Mouse (Mus musculus) intestine, postnatal 0 days (tissue): ENCODE measurements at regions not wholly inside any gene's neighbourhood (a gene's known extent, or its start where the extent isn't known, plus 50 kb on each side); places are given as distances from the start of the nearest gene placed in this dataset.
A peak's percentile ranks its signal among the peaks of the same experiment; 100 is the strongest.

ENCODE experiments used
- ATAC-seq: fragments of 200-750 bp; cut with Nextera tagmentation; 2 replicates; pipeline ENCODE4 v1.8.0; 2017; ENCODE audit warnings: mild to moderate bottlenecking, moderate TSS enrichment, moderate library complexity
- H3K27ac ChIP-seq: fragments of 300-500 bp; sonication (generic); 2 replicates; pipeline ENCODE4 v1.5.1; 2014; ENCODE audit warnings: mild to moderate bottlenecking, low read depth, low read length, moderate library complexity
- H3K27me3 ChIP-seq: fragments of 300-500 bp; sonication (generic); replicated peaks from 2 replicates; pipeline ENCODE4 v1.6.1; 2014; ENCODE audit warnings: low read length, mixed read lengths; ENCODE audit not compliant: control insufficient read depth, insufficient read depth
- H3K36me3 ChIP-seq: fragments of 300-500 bp; sonication (generic); 2 replicates; pipeline ENCODE4 v1.6.1; 2014; ENCODE audit warnings: mild to moderate bottlenecking, moderate library complexity; ENCODE audit not compliant: control insufficient read depth, insufficient read depth
- H3K4me1 ChIP-seq: fragments of 300-500 bp; sonication (generic); replicated peaks from 2 replicates; pipeline ENCODE4 v1.6.1; 2014; ENCODE audit warnings: antibody characterized with exemption, low read length, mixed read lengths; ENCODE audit not compliant: control insufficient read depth, insufficient read depth
- H3K4me2 ChIP-seq: fragments of 300-500 bp; sonication (generic); replicated peaks from 2 replicates; pipeline ENCODE4 v1.6.1; 2014; ENCODE audit warnings: low read depth, mild to moderate bottlenecking, moderate library complexity
- H3K4me3 ChIP-seq: fragments of 300-500 bp; sonication (generic); 2 replicates; pipeline ENCODE4 v1.5.1; 2014; ENCODE audit warnings: low read depth, low read length
- H3K9ac ChIP-seq: fragments of 300-500 bp; sonication (generic); 2 replicates; pipeline ENCODE4 v1.6.1; 2014; ENCODE audit warnings: mild to moderate bottlenecking, low read depth, low read length
- H3K9me3 ChIP-seq: fragments of 300-500 bp; sonication (generic); 2 replicates; pipeline ENCODE4 v1.6.1; 2016; ENCODE audit warnings: mixed run types; ENCODE audit not compliant: control insufficient read depth
- CTCF ChIP-seq: sonication (generic); IDR thresholded peaks from 2 replicates; pipeline ENCODE4 v1.5.1; 2016; ENCODE audit warnings: low read depth, mild to moderate bottlenecking, control low read depth, antibody characterized with exemption, moderate library complexity
- WGBS: fragments of 180-500 bp; shearing (Covaris S2); extraction: QIAGEN DNeasy Blood & Tissue Kit; methylation state at CpG from one replicate; pipeline ENCODE4 v1.1.7; 2014; 5-methylcytosine and 5-hydroxymethylcytosine counted together

DNA sequence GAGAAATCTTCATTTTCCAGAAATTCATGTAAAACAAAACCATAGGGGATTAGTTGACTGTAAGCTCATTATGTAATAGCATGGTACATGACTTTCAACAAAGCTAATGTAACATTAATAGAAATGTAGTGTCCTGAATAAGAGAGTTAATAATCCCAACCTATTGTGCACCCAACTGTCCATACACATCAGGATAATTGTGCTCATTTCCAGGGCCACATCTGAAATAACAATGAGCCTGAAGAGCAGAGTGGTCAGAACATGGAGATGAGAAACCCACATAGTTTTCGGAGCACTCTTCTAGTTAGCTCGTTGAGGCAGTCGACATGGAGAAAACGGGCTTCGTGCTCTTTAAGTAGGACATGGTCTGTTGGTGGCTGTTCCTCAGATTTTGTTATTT lies 138.1 kb downstream of the Gm4791 start:
- no peak for TF ChIP-seq CTCF
- ATAC-seq, result no peak
- H3K9me3 ChIP-seq, result no peaks in the 10 kb centered on the region
- H3K9ac ChIP-seq, result no peak overlapping the region
- H3K36me3 ChIP-seq, result no peaks in the 10 kb centered on the region
- H3K27me3 ChIP-seq, result no peaks in the 10 kb centered on the region
- no peak overlapping the region for H3K27ac ChIP-seq
- WGBS, result 96% methylated on average over 5 of the region's 5 CpGs
- H3K4me3 ChIP-seq, result no peak overlapping the region
- no peak overlapping the region for H3K4me2 ChIP-seq
- H3K4me1 ChIP-seq, result no peaks in the 10 kb centered on the region; the same call in 1 of the 2 replicates

DNA sequence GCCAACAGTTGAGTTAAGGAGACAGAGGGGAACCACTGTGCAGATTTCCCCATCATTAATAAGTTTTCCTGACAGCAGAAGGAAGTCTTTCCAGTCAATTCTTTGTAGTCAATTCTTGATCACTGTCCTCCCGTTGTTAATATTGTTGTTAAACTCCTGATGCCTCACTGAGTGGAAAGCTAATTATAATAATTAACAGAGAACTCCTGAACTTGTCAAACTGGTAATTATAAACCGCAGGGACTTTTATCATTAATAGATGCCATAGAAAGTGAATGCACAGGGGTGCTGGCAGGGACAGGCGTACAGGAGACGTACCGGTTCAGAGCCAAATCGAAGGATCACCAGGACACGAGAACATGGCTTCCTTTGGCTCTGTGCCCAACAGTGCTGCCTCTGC lies 154.9 kb downstream of the Gm4791 start:
- TF ChIP-seq CTCF, result no peak
- Histone ChIP-seq H3K4me2 (no peak overlapping the region), H3K9me3 (no peaks in the 10 kb centered on the region), H3K36me3 (no peaks in the 10 kb centered on the region), H3K4me1 (no peaks in the 10 kb centered on the region), H3K27me3 (no peaks in the 10 kb centered on the region), H3K9ac (no peak overlapping the region), H3K27ac (no peak overlapping the region), H3K4me3 (no peak overlapping the region)
- ATAC-seq, result no peak
- WGBS, result 85% methylated on average over 7 of the region's 7 CpGs

DNA sequence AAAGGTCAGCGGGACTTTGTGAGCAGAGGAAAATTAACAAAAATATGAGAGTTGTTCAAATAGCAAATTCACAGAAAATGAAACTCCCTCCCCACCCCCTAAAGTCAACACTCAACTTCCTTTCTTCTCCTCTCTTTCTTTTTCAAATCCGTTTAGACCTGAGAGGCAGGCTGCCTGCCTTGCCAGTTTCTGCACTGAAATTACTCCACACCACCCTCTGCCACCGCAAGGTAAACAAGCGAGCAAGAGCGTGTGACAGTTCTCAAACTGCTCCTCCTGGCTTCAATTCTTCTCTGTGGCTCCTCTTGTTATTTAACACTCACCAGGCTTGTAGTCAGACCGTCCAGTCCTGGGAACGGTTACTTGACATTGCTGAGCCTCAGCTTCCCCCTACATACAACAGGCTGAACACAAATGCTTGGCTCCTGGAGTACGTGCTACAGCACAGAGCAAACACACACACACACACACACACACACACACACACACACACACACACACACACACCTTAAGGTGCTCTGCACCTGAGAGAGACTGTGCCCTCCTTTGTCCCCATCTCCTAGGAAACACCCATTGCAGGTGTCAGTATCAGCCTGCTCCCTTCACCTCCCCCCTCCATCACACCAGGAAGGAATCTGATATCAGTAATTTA lies 167.1 kb downstream of the Gm4791 start:
- Histone ChIP-seq H3K9ac (no peak overlapping the region), H3K4me2 (0 out of 2 replicates have a peak overlapping the region, but pooled peaks have one; percentile 17), H3K27me3 (no peaks in the 10 kb centered on the region), H3K27ac (no peak overlapping the region), H3K4me1 (no peaks in the 10 kb centered on the region), H3K9me3 (no peaks in the 10 kb centered on the region), H3K4me3 (no peak overlapping the region), H3K36me3 (no peaks in the 10 kb centered on the region)
- no peak for ATAC-seq
- TF ChIP-seq CTCF, result no peak
- WGBS, result 18% methylated on average over 8 of the region's 8 CpGs

DNA sequence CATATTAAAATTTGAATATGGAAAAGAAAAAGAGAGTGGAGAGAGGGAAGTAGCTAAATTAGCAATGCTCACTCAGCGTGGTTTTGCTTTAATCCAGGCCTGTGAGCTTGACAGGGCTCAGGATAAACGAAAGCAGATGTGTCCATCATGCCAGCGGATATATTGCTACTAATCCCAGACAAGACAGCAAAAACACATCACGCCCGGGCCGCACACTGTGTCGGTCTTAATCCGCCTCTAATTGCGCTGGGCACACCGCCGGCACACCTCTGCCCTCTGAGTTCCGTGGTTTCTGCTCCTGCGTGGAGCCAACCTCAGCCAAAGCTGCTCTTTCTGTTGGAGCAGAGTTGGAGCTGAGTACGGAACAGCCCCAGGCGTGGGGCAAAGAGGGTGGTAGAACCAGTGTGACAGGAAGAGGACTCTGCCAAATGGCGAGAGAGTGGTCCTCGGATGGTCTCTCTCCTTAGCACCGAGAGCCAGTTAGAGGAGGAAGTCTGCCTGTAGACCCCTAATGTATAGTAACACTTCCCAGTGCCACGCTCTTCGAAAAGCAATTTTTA lies 169.2 kb downstream of the Gm4791 start:
- no peaks in the 10 kb centered on the region for H3K27me3 ChIP-seq
- no peak for TF ChIP-seq CTCF
- 75% methylated on average over 20 of the region's 20 CpGs for WGBS
- H3K27ac ChIP-seq, result no peak overlapping the region
- no peak overlapping the region for H3K4me2 ChIP-seq
- H3K9me3 ChIP-seq, result no peaks in the 10 kb centered on the region
- no peaks in the 10 kb centered on the region for H3K4me1 ChIP-seq
- no peaks in the 10 kb centered on the region for H3K36me3 ChIP-seq
- no peak overlapping the region for H3K4me3 ChIP-seq
- no peak overlapping the region for H3K9ac ChIP-seq
- ATAC-seq, result no peak

DNA sequence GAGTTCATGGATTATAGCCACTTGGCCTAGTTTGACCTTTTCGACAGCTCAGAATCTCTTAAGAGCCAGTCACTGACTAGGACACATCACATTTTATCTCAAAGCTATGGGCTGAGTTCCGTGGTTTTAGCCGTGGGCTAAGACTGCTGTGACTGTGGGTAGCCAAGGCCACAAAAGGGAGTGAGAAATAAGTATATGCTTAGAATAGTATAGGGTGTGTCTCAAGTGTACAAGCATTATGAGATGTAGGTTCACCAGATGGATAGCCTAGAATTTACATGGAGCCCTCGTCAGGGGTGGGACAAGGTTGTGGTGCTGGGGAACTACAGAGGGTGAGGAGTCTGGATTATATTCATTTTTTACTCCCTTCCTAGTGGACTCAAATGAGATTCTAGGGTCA lies 177.5 kb downstream of the Gm4791 start:
- 90% methylated on average over 4 of the region's 4 CpGs for WGBS
- no peak overlapping the region for H3K27ac ChIP-seq
- ATAC-seq, result no peak
- H3K4me2 ChIP-seq, result no peak overlapping the region
- no peaks in the 10 kb centered on the region for H3K27me3 ChIP-seq
- H3K4me3 ChIP-seq, result no peak overlapping the region
- no peaks in the 10 kb centered on the region for H3K4me1 ChIP-seq
- no peaks in the 10 kb centered on the region for H3K36me3 ChIP-seq
- TF ChIP-seq CTCF, result no peak
- no peaks in the 10 kb centered on the region for H3K9me3 ChIP-seq
- H3K9ac ChIP-seq, result no peak overlapping the region

DNA sequence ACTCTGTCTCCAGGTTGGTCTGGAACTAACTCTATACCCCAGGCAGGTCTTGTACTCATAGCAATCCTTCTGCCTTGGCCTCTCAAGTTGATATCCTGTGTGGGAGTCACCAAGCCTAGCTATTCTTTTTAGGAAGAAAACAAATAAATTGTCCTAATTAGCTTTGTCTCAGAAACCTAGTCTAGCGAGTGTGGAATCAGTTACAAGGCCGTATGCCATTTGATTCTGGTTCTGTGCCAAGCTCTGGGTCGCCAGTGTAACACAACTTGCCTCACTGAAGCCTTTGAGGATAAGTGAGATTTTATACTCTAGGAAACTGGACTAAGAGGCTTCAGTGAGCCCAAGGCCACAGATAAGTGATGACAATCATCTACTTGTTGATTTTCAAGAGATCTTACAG lies 219.6 kb downstream of the Gm4791 start:
- no peak for ATAC-seq
- no peak overlapping the region for H3K4me2 ChIP-seq
- no peak overlapping the region for H3K4me3 ChIP-seq
- no peak overlapping the region for H3K27ac ChIP-seq
- TF ChIP-seq CTCF, result no peak
- 65% methylated on average over 3 of the region's 3 CpGs for WGBS
- no peaks in the 10 kb centered on the region for H3K4me1 ChIP-seq
- no peaks in the 10 kb centered on the region for H3K36me3 ChIP-seq
- H3K9ac ChIP-seq, result no peak overlapping the region
- H3K9me3 ChIP-seq, result no peaks in the 10 kb centered on the region
- no peaks in the 10 kb centered on the region for H3K27me3 ChIP-seq
